Comparison of ENCODE assay signal across 24 mouse cellular contexts in the genomic region with DNA sequence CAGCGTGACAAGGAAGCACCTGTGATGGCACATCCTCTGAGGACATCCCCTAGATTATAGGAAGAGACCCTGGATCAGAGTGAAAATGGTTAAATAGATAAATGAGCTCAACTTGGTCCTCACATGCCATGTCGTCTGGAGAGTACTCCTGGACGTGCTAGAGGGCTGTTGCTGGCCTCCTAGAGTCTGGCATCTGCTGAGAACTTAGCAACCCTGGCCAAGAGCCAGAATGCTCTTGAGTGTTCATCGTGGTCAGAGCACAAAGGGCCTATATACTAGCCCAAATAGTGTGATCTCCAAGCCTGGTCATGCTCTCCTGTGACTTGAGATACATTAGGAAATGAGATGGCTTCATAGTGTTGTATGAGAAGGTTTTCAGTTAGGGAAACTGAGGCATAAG. TPM values are rescaled to one million over a fixed set of nuclear protein-coding genes. Genes with fewer than 3 reads are reported as not detected.
A peak's percentile ranks its signal among the peaks of the same experiment; 100 is the strongest.
DNase-seq lines count a peak whose midpoint lies in the region; ATAC-seq and TF ChIP-seq lines count a peak whose summit lies in the region.
"Had no signal": no experiment of that assay in that cellular context is flagged by ENCODE, and none has a peak within 500 bp of the region (broad histone marks: within the 10 kb centered on the region; RNA-seq: fewer than 3 reads in every experiment).

No protein-coding gene starts in this region.

- no peak for TF ChIP-seq CTCF in kidney, adult 2 months (conservative IDR thresholded peaks at IDR 0.05; ENCODE audit: insufficient read depth, insufficient read length, low read depth, low read length)

- no peak overlapping the region for H3K27ac ChIP-seq in forebrain, embryonic 14.5 days (ENCODE audit: low read depth, low read length)
- H3K27ac ChIP-seq in forebrain, embryonic 10.5 days: no peak overlapping the region
- no peak overlapping the region for H3K27ac ChIP-seq in kidney, adult 2 months (ENCODE audit: insufficient read depth, low read depth, low read length)
- no peak overlapping the region for H3K27ac ChIP-seq in forebrain, embryonic 16.5 days (ENCODE audit: low read length)
- H3K27ac ChIP-seq: embryonic facial prominence, embryonic 15.5 days; heart, adult 2 months; kidney, embryonic 15.5 days; limb, embryonic 12.5 days; liver, embryonic 12.5 days; macrophage; midbrain, embryonic 12.5 days; neural tube, embryonic 13.5 days; stomach, embryonic 15.5 days had no signal

- H3K27me3 ChIP-seq in forebrain, embryonic 14.5 days (replicated peaks; ENCODE audit: control insufficient read depth, insufficient read depth, low read length): no peaks in the 10 kb centered on the region
- H3K27me3 ChIP-seq in forebrain, embryonic 10.5 days (ENCODE audit: poor library complexity, severe bottlenecking): no peaks in the 10 kb centered on the region
- no peaks in the 10 kb centered on the region for H3K27me3 ChIP-seq in kidney, adult 2 months (replicated peaks; ENCODE audit: control insufficient read depth, insufficient read depth, low read length)
- H3K27me3 ChIP-seq in forebrain, embryonic 16.5 days (replicated peaks; ENCODE audit: control insufficient read depth, insufficient read depth, low read length): no peaks in the 10 kb centered on the region
- H3K27me3 ChIP-seq: embryonic facial prominence, embryonic 15.5 days; kidney, embryonic 15.5 days; limb, embryonic 12.5 days; liver, embryonic 12.5 days; midbrain, embryonic 12.5 days; neural tube, embryonic 13.5 days; stomach, embryonic 15.5 days had no signal

- peaks cover 73% of the 10 kb centered on the region for H3K36me3 ChIP-seq in forebrain, embryonic 14.5 days (ENCODE audit: control insufficient read depth, insufficient read depth, low read length)
- peaks cover 97% of the 10 kb centered on the region for H3K36me3 ChIP-seq in forebrain, embryonic 10.5 days (replicated peaks)
- H3K36me3 ChIP-seq in kidney, adult 2 months (ENCODE audit: control insufficient read depth, insufficient read depth, low read length): peaks cover 10% of the 10 kb centered on the region
- H3K36me3 ChIP-seq in forebrain, embryonic 16.5 days (ENCODE audit: control insufficient read depth, insufficient read depth): peaks cover 31% of the 10 kb centered on the region

- H3K4me3 ChIP-seq in forebrain, embryonic 14.5 days (ENCODE audit: low read depth, low read length): no peak overlapping the region
- H3K4me3 ChIP-seq in forebrain, embryonic 10.5 days: no peak overlapping the region
- no peak overlapping the region for H3K4me3 ChIP-seq in kidney, adult 2 months (ENCODE audit: insufficient read depth, low read depth, low read length)
- H3K4me3 ChIP-seq in forebrain, embryonic 16.5 days (replicated peaks; ENCODE audit: low read length): no peak overlapping the region
- H3K4me3 ChIP-seq: embryonic facial prominence, embryonic 15.5 days; heart, adult 2 months; kidney, embryonic 15.5 days; limb, embryonic 12.5 days; liver, embryonic 12.5 days; midbrain, embryonic 12.5 days; neural tube, embryonic 13.5 days; stomach, embryonic 15.5 days had no signal

- H3K4me1 ChIP-seq in forebrain, embryonic 14.5 days (ENCODE audit: control insufficient read depth, insufficient read depth, low read length): no peaks in the 10 kb centered on the region
- no peaks in the 10 kb centered on the region for H3K4me1 ChIP-seq in forebrain, embryonic 10.5 days
- no peaks in the 10 kb centered on the region for H3K4me1 ChIP-seq in kidney, adult 2 months (ENCODE audit: control insufficient read depth, insufficient read depth, low read length)
- no peaks in the 10 kb centered on the region for H3K4me1 ChIP-seq in forebrain, embryonic 16.5 days (replicated peaks; ENCODE audit: control insufficient read depth, insufficient read depth, low read length)
- H3K4me1 ChIP-seq: embryonic facial prominence, embryonic 15.5 days; kidney, embryonic 15.5 days; limb, embryonic 12.5 days; liver, embryonic 12.5 days; midbrain, embryonic 12.5 days; neural tube, embryonic 13.5 days; stomach, embryonic 15.5 days had no signal

- TF ChIP-seq POLR2A in kidney, adult 2 months (IDR thresholded peaks at IDR 0.05; ENCODE audit: low read depth, low read length): no peak

- H3K9me3 ChIP-seq in forebrain, embryonic 14.5 days (replicated peaks; ENCODE audit: control insufficient read depth, low read length): no peaks in the 10 kb centered on the region
- H3K9me3 ChIP-seq in forebrain, embryonic 10.5 days: no peaks in the 10 kb centered on the region
- H3K9me3 ChIP-seq in forebrain, embryonic 16.5 days (ENCODE audit: control insufficient read depth, low read length): no peaks in the 10 kb centered on the region
- H3K9me3 ChIP-seq: embryonic facial prominence, embryonic 15.5 days; kidney, embryonic 15.5 days; limb, embryonic 12.5 days; liver, embryonic 12.5 days; midbrain, embryonic 12.5 days; neural tube, embryonic 13.5 days; stomach, embryonic 15.5 days had no signal

- peak; percentile 18 for DNase-seq in forebrain, embryonic 14.5 days (ENCODE audit: low spot score)
- no peak for DNase-seq in forebrain, embryonic 10.5 days (ENCODE audit: extremely low spot score, low spot score)
- peak; percentile 22 for DNase-seq in kidney, adult 2 months
- no peak for DNase-seq in kidney, adult 11 months
- peak; percentile 71 for DNase-seq in NIH3T3 (ENCODE audit: low read depth)
- DNase-seq in lung, postnatal 10 days: peak; percentile 46
- no peak for DNase-seq in thymus, postnatal 14 days
- DNase-seq: adrenal gland, postnatal 36 days; cerebellum, adult 18-20 months; cerebellum, postnatal 25 days; gastrocnemius, postnatal 25 days; heart, adult 2 months; spleen, adult 18-20 months; thymus, adult 18-20 months had no signal

- no peak for ATAC-seq in forebrain, embryonic 14.5 days
- no peak; the same call in 1 of the 2 replicates for ATAC-seq in forebrain, embryonic 16.5 days
- ATAC-seq: liver, embryonic 12.5 days had no signal

- no peak overlapping the region for H3K9ac ChIP-seq in forebrain, embryonic 14.5 days (ENCODE audit: low read length)
- H3K9ac ChIP-seq in forebrain, embryonic 16.5 days (replicated peaks; ENCODE audit: low read depth, low read length): no peak overlapping the region
- H3K9ac ChIP-seq: embryonic facial prominence, embryonic 15.5 days; kidney, embryonic 15.5 days; limb, embryonic 12.5 days; liver, embryonic 12.5 days; midbrain, embryonic 12.5 days; neural tube, embryonic 13.5 days; stomach, embryonic 15.5 days had no signal

- 68% methylated on average over 4 of the region's 4 CpGs for WGBS in forebrain, embryonic 14.5 days
- 92% methylated on average over 4 of the region's 4 CpGs for WGBS in forebrain, embryonic 10.5 days
- 44% methylated on average over 4 of the region's 4 CpGs for WGBS in kidney, adult 2 months
- WGBS in forebrain, embryonic 16.5 days: 52% methylated on average over 4 of the region's 4 CpGs

- no peak overlapping the region for H3K4me2 ChIP-seq in forebrain, embryonic 14.5 days (ENCODE audit: low read length)
- H3K4me2 ChIP-seq in forebrain, embryonic 16.5 days (ENCODE audit: low read length): no peak overlapping the region
- H3K4me2 ChIP-seq: embryonic facial prominence, embryonic 15.5 days; kidney, embryonic 15.5 days; limb, embryonic 12.5 days; liver, embryonic 12.5 days; midbrain, embryonic 12.5 days; neural tube, embryonic 13.5 days; stomach, embryonic 15.5 days had no signal

RNA-seq across cellular contexts. Expression of a gene that starts 53.6 kb away (rescaled TPM):
- polyA plus RNA-seq in forebrain, embryonic 14.5 days (2014; fragmentation: Nextera tagmentation; extraction: Ambion mirVana): not detected in 2 replicates
- polyA plus RNA-seq in forebrain, embryonic 10.5 days (2016; fragmentation: Nextera tagmentation; extraction: Ambion mirVana): 0.16 TPM in 1 of 2 replicates, not detected in the other
- polyA plus RNA-seq in kidney, adult 2 months (2012; rRNA removed): 0.16 and 1.1 TPM in 2 replicates
- not detected in 2 replicates for polyA plus RNA-seq in forebrain, embryonic 16.5 days (2015; fragmentation: Nextera tagmentation; extraction: Ambion mirVana)
- polyA plus RNA-seq: embryonic facial prominence, embryonic 15.5 days; forebrain, embryonic 11.5 days; limb, embryonic 12.5 days; liver, embryonic 12.5 days; midbrain, embryonic 12.5 days; neural tube, embryonic 13.5 days; stomach, embryonic 15.5 days had no signal

Comparison
In these comparisons a context has a peak if more than half of its experiments do, and no peak if none do; other contexts are left out.
1. DNase-seq: peak in forebrain, embryonic 14.5 days (single experiment), kidney, adult 2 months (single experiment), NIH3T3 (single experiment) and lung, postnatal 10 days (single experiment); none in forebrain, embryonic 10.5 days (single experiment), kidney, adult 11 months (single experiment) and thymus, postnatal 14 days (single experiment).